Mouse (Mus musculus) stomach, postnatal 0 days (tissue): ENCODE results near the gene Usp3. TPM values are rescaled to one million over a fixed set of nuclear protein-coding genes. Genes with fewer than 3 reads are reported as not detected.

ENCODE experiments used
- ATAC-seq: fragments of 200-750 bp; cut with Nextera tagmentation; 2 replicates; pipeline ENCODE4 v1.8.0; 2017; ENCODE audit not compliant: low FRiP score, low TSS enrichment
- DNase-seq: peaks from one replicate; pipeline ENCODE4 v3.0.0-alpha.2; 2016; ENCODE audit warnings: low spot score
- H3K27ac ChIP-seq: fragments of 300-500 bp; sonication (generic); replicated peaks from 2 replicates; pipeline ENCODE4 v1.5.1; 2014; ENCODE audit warnings: mild to moderate bottlenecking, control low read depth
- H3K27me3 ChIP-seq: fragments of 300-500 bp; sonication (generic); 2 replicates; pipeline ENCODE4 v1.6.1; 2014; ENCODE audit warnings: low read length; ENCODE audit not compliant: control insufficient read depth, insufficient read depth
- H3K36me3 ChIP-seq: fragments of 300-500 bp; sonication (generic); 2 replicates; pipeline ENCODE4 v1.6.1; 2014; ENCODE audit warnings: low read length, mixed read lengths; ENCODE audit not compliant: control insufficient read depth, insufficient read depth
- H3K4me1 ChIP-seq: fragments of 300-500 bp; sonication (generic); replicated peaks from 2 replicates; pipeline ENCODE4 v1.6.1; 2014; ENCODE audit warnings: antibody characterized with exemption; ENCODE audit not compliant: control insufficient read depth, insufficient read depth
- H3K4me2 ChIP-seq: fragments of 300-500 bp; sonication (generic); replicated peaks from 2 replicates; pipeline ENCODE4 v1.6.1; 2014; ENCODE audit warnings: low read depth, mild to moderate bottlenecking, control low read depth, moderate library complexity
- H3K4me3 ChIP-seq: fragments of 300-500 bp; sonication (generic); 2 replicates; pipeline ENCODE4 v1.5.1; 2014; ENCODE audit warnings: low read depth, low read length, control low read depth
- H3K9ac ChIP-seq: fragments of 300-500 bp; sonication (generic); 2 replicates; pipeline ENCODE4 v1.6.1; 2014; ENCODE audit warnings: mild to moderate bottlenecking, low read length, control low read depth, mixed read lengths
- H3K9me3 ChIP-seq: fragments of 300-500 bp; sonication (generic); 2 replicates; pipeline ENCODE4 v1.6.1; 2016; ENCODE audit warnings: low read length; ENCODE audit not compliant: control insufficient read depth
- CTCF ChIP-seq: IDR thresholded peaks from 2 replicates; pipeline ENCODE4 v1.5.1; 2016; ENCODE audit warnings: antibody characterized with exemption, low read depth, mild to moderate bottlenecking, moderate library complexity
- EP300 ChIP-seq: optimal IDR thresholded peaks from 2 replicates; pipeline ENCODE3; 2016; ENCODE audit warnings: antibody characterized with exemption
- WGBS: fragments of 180-500 bp; shearing (Covaris S2); extraction: QIAGEN DNeasy Blood & Tissue Kit; methylation state at CpG from one replicate; pipeline ENCODE4 v1.1.7; 2014; 5-methylcytosine and 5-hydroxymethylcytosine counted together
- polyA plus RNA-seq: library from polyadenylated mRNA; unstranded; fragments of >200 nt; fragmentation: Nextera tagmentation; extraction: Ambion mirVana; gene quantifications from 2 replicates; pipeline ENCODE4 v1.2.1, GENCODE M21; 2015

The Usp3 gene
- polyA plus RNA-seq, 1 experiment from 2014 or later: 49.2 TPM

GRCm38 (mm10) chr9:66616858-66617257 is 23.9 kb upstream of the Usp3 start:
- Histone ChIP-seq H3K36me3 (no peaks in the 10 kb centered on the region), H3K9me3 (no peaks in the 10 kb centered on the region), H3K4me2 (no peak overlapping the region), H3K27me3 (no peaks in the 10 kb centered on the region), H3K9ac (no peak overlapping the region), H3K4me1 (peaks cover 3% of the 10 kb centered on the region; the same call in 1 of the 2 replicates), H3K4me3 (no peak overlapping the region), H3K27ac (no peak overlapping the region)
- ATAC-seq (no peak), DNase-seq (no peak)
- WGBS: 60% methylated on average over 4 of the region's 4 CpGs
- TF ChIP-seq CTCF: no peak
- no peak for TF ChIP-seq EP300

DNA sequence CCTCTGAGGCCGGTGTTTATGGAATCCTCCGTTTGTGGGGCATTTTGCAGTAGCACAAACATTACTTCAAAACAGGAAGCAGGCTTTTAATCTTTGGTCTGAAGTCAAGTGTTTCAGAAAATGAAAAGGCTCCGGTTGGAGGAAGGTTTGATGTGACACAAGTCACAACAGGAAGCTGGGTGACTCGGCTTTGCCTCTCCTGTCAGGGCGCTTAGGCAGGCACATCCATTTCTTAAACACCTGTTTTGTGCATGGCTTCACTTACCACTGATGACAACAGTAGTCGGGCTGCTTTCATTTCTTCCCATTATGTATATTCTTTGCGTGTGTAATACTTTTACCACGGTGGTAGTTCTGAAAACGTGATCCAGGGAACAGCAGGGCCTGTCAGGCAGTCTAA is 22.2 kb upstream of the Usp3 start:
- WGBS: 53% methylated on average over 9 of the region's 9 CpGs

GRCm38 (mm10) chr9:66614547-66614946 is 21.6 kb upstream of the Usp3 start:
- Histone ChIP-seq H3K9ac (no peak overlapping the region), H3K4me2 (no peak overlapping the region), H3K36me3 (no peaks in the 10 kb centered on the region), H3K27me3 (no peaks in the 10 kb centered on the region), H3K4me1 (no peaks in the 10 kb centered on the region; the same call in 1 of the 2 replicates), H3K4me3 (no peak overlapping the region), H3K9me3 (no peaks in the 10 kb centered on the region), H3K27ac (0 out of 2 replicates have a peak overlapping the region, but pooled peaks have one; percentile 20)
- WGBS: 81% methylated on average over 7 of the region's 7 CpGs
- no peak for TF ChIP-seq CTCF
- ATAC-seq (no peak), DNase-seq (no peak)

More for the DNA sequence above, 22.2 kb upstream of the Usp3 start:
- H3K36me3 ChIP-seq: no peaks in the 10 kb centered on the region
- no peaks in the 10 kb centered on the region for H3K27me3 ChIP-seq
- no peak overlapping the region for H3K9ac ChIP-seq
- peaks cover 3% of the 10 kb centered on the region; the same call in 1 of the 2 replicates for H3K4me1 ChIP-seq
- DNase-seq (no peak), ATAC-seq (no peak)
- 0 out of 2 replicates have a peak overlapping the region, but pooled peaks have one; percentile 8 for H3K27ac ChIP-seq
- TF ChIP-seq EP300 (no peak), CTCF (no peak)
- H3K9me3 ChIP-seq: no peaks in the 10 kb centered on the region
- no peak overlapping the region for H3K4me3 ChIP-seq
- H3K4me2 ChIP-seq: no peak overlapping the region

GRCm38 (mm10) chr9:66613667-66614066 is 20.7 kb upstream of the Usp3 start:
- Histone ChIP-seq H3K9ac (no peak overlapping the region), H3K4me1 (no peaks in the 10 kb centered on the region; the same call in 1 of the 2 replicates), H3K4me2 (no peak overlapping the region), H3K4me3 (no peak overlapping the region), H3K9me3 (no peaks in the 10 kb centered on the region), H3K27me3 (no peaks in the 10 kb centered on the region), H3K36me3 (no peaks in the 10 kb centered on the region), H3K27ac (0 out of 2 replicates have a peak overlapping the region, but pooled peaks have one; percentile 35)
- ATAC-seq (peak; percentile 73), DNase-seq (peak; percentile 24)
- 37% methylated on average over 7 of the region's 7 CpGs for WGBS
- TF ChIP-seq CTCF (no peak), EP300 (no peak)

- Histone ChIP-seq H3K27me3 (no peaks in the 10 kb centered on the region), H3K4me3 (0 out of 2 replicates have a peak overlapping the region, but pooled peaks have one; percentile 4), H3K36me3 (no peaks in the 10 kb centered on the region), H3K9me3 (no peaks in the 10 kb centered on the region), H3K27ac (peak overlapping the region; percentile 45; the same call in 1 of the 2 replicates), H3K9ac (0 out of 2 replicates have a peak overlapping the region, but pooled peaks have one; percentile 18), H3K4me1 (no peaks in the 10 kb centered on the region; the same call in 1 of the 2 replicates), H3K4me2 (peak overlapping the region; percentile 50)
- ATAC-seq (peak; percentile 75), DNase-seq (peak; percentile 90)
- WGBS: 12% methylated on average over 18 of the region's 18 CpGs
- TF ChIP-seq CTCF (peak; percentile 96), EP300 (no peak)
These were observed 18.6 kb upstream of the Usp3 start for GRCm38 (mm10) chr9:66611478-66612093.

DNA sequence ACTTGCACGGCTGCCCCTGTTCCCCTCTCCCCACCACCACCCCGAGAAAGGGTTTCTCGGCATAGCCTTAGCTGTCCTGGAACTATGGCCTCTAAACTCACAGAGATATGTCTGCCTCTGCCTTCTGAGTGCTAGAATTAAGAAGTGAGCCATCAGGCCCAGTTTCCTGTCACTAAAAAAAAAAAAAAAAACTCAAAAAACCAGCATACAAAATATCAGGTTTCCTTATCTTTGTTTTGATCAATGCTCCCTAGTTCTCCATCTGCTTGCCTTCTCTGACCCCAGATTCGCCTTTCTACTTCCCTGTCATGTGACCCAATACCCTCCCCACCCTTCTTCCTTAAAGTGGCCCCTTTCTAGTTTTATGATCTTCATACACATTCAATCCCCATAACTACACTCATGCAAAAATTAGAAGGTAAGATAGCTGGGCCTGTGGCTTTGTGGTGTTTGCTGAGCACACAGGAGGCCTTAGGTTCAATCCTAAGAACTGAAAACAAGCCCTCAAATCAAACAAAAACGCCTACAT is 15.9 kb upstream of the Usp3 start:
- no peaks in the 10 kb centered on the region for H3K36me3 ChIP-seq
- H3K9me3 ChIP-seq: no peaks in the 10 kb centered on the region
- WGBS: 78% methylated on average over 5 of the region's 5 CpGs
- H3K27me3 ChIP-seq: no peaks in the 10 kb centered on the region
- no peak overlapping the region for H3K4me2 ChIP-seq
- H3K4me1 ChIP-seq: no peaks in the 10 kb centered on the region
- H3K4me3 ChIP-seq: no peak overlapping the region
- DNase-seq: no peak
- H3K27ac ChIP-seq: no peak overlapping the region
- no peak overlapping the region for H3K9ac ChIP-seq
- no peak for TF ChIP-seq EP300
- no peak for TF ChIP-seq CTCF
- ATAC-seq: no peak
